26 mouse cellular contexts compared by ENCODE assay signal in genomic region chr13:80652967-80653539, GRCm38 (mm10).
A peak's percentile ranks its signal among the peaks of the same experiment; 100 is the strongest.
DNase-seq lines count a peak whose midpoint lies in the region; ATAC-seq and TF ChIP-seq lines count a peak whose summit lies in the region.
"Had no signal": no experiment of that assay in that cellular context is flagged by ENCODE, and none has a peak within 500 bp of the region (broad histone marks: within the 10 kb centered on the region; RNA-seq: fewer than 3 reads in every experiment).

No protein-coding gene starts in this region.

- no peak overlapping the region for H3K27ac ChIP-seq in forebrain, embryonic 11.5 days (ENCODE audit: low read depth, low read length)
- no peak overlapping the region for H3K27ac ChIP-seq in forebrain, embryonic 10.5 days
- H3K27ac ChIP-seq in midbrain, embryonic 11.5 days (ENCODE audit: low read depth, low read length): no peak overlapping the region
- H3K27ac ChIP-seq in midbrain, postnatal 0 days (ENCODE audit: low read depth, low read length): no peak overlapping the region
- H3K27ac ChIP-seq in forebrain, embryonic 16.5 days (ENCODE audit: low read length): no peak overlapping the region
- H3K27ac ChIP-seq: heart, adult 2 months; liver, embryonic 15.5 days; neural tube, embryonic 12.5 days; stomach, embryonic 15.5 days had no signal

- TF ChIP-seq CTCF in midbrain, postnatal 0 days (IDR thresholded peaks at IDR 0.05): no peak
- no peak for TF ChIP-seq CTCF in brain, embryonic 14.5 days (IDR thresholded peaks at IDR 0.05; ENCODE audit: borderline replicate concordance, extremely low read depth, insufficient read depth, insufficient read length)

- no peak overlapping the region for H3K4me2 ChIP-seq in forebrain, embryonic 11.5 days (ENCODE audit: low read depth, low read length, severe bottlenecking)
- H3K4me2 ChIP-seq in midbrain, embryonic 11.5 days: no peak overlapping the region
- H3K4me2 ChIP-seq in midbrain, postnatal 0 days (ENCODE audit: low read depth, low read length, poor library complexity, severe bottlenecking): no peak overlapping the region
- H3K4me2 ChIP-seq in forebrain, embryonic 16.5 days (ENCODE audit: low read length): no peak overlapping the region
- H3K4me2 ChIP-seq: heart, embryonic 12.5 days; liver, embryonic 15.5 days; lung, embryonic 14.5 days; neural tube, embryonic 12.5 days; stomach, embryonic 15.5 days had no signal

- H3K9me3 ChIP-seq in forebrain, embryonic 11.5 days (ENCODE audit: control insufficient read depth, low read length): no peaks in the 10 kb centered on the region
- H3K9me3 ChIP-seq in forebrain, embryonic 10.5 days: no peaks in the 10 kb centered on the region
- H3K9me3 ChIP-seq in midbrain, embryonic 11.5 days (ENCODE audit: control insufficient read depth, low read length): no peaks in the 10 kb centered on the region
- H3K9me3 ChIP-seq in midbrain, postnatal 0 days (ENCODE audit: low read length): no peaks in the 10 kb centered on the region
- no peaks in the 10 kb centered on the region for H3K9me3 ChIP-seq in forebrain, embryonic 16.5 days (ENCODE audit: control insufficient read depth, low read length)
- H3K9me3 ChIP-seq: heart, embryonic 12.5 days; liver, embryonic 15.5 days; neural tube, embryonic 12.5 days; stomach, embryonic 15.5 days had no signal

- TF ChIP-seq POLR2A in brain, embryonic 14.5 days (IDR thresholded peaks at IDR 0.05; ENCODE audit: borderline replicate concordance, extremely low read depth, insufficient read depth, insufficient read length, poor library complexity, severe bottlenecking): no peak

- no peak overlapping the region for H3K4me3 ChIP-seq in forebrain, embryonic 11.5 days (ENCODE audit: low read depth, low read length)
- H3K4me3 ChIP-seq in forebrain, embryonic 10.5 days: no peak overlapping the region
- no peak overlapping the region for H3K4me3 ChIP-seq in midbrain, embryonic 11.5 days (ENCODE audit: low read depth, low read length)
- no peak overlapping the region for H3K4me3 ChIP-seq in midbrain, postnatal 0 days (ENCODE audit: low read depth, low read length)
- H3K4me3 ChIP-seq in forebrain, embryonic 16.5 days (replicated peaks; ENCODE audit: low read length): no peak overlapping the region
- H3K4me3 ChIP-seq: heart, adult 2 months; heart, embryonic 12.5 days; liver, embryonic 15.5 days; neural tube, embryonic 12.5 days; stomach, embryonic 15.5 days had no signal

- H3K36me3 ChIP-seq in forebrain, embryonic 11.5 days (ENCODE audit: control insufficient read depth, insufficient read depth, low read length): no peaks in the 10 kb centered on the region
- no peaks in the 10 kb centered on the region for H3K36me3 ChIP-seq in forebrain, embryonic 10.5 days (replicated peaks)
- no peaks in the 10 kb centered on the region for H3K36me3 ChIP-seq in midbrain, embryonic 11.5 days (ENCODE audit: control insufficient read depth, insufficient read depth, low read length)
- no peaks in the 10 kb centered on the region for H3K36me3 ChIP-seq in midbrain, postnatal 0 days (ENCODE audit: insufficient read depth, low read length)
- no peaks in the 10 kb centered on the region for H3K36me3 ChIP-seq in forebrain, embryonic 16.5 days (ENCODE audit: control insufficient read depth, insufficient read depth)
- H3K36me3 ChIP-seq: heart, embryonic 12.5 days; liver, embryonic 15.5 days; neural tube, embryonic 12.5 days; stomach, embryonic 15.5 days had no signal

- no peak for DNase-seq in forebrain, embryonic 11.5 days (ENCODE audit: low spot score)
- DNase-seq in forebrain, embryonic 10.5 days (ENCODE audit: extremely low spot score, low spot score): no peak
- no peak for DNase-seq in midbrain, embryonic 11.5 days (ENCODE audit: low spot score, missing footprints)
- DNase-seq in midbrain, postnatal 0 days (ENCODE audit: low spot score): no peak
- DNase-seq in brain, embryonic 14.5 days (ENCODE audit: low read depth): peak; percentile 61
- DNase-seq in adrenal gland, adult 18-20 months (ENCODE audit: low spot score in 2 of 2): no peak
- no peak for DNase-seq in cerebellum, postnatal 36 days
- DNase-seq: adrenal gland, adult 8-10 months; cerebellum, adult 8-10 months; cerebellum, postnatal 25 days; heart, adult 2 months; kidney, adult 11 months; kidney, postnatal 14 days; layer of hippocampus, adult 9-11 months; lung, embryonic 14.5 days; retina, postnatal 1 day; right cerebral cortex, postnatal 25 days; thymus, postnatal 14 days had no signal

- no peak overlapping the region for H3K9ac ChIP-seq in forebrain, embryonic 11.5 days (ENCODE audit: low read length)
- H3K9ac ChIP-seq in midbrain, embryonic 11.5 days (ENCODE audit: low read length): no peak overlapping the region
- H3K9ac ChIP-seq in midbrain, postnatal 0 days (replicated peaks; ENCODE audit: low read length, poor library complexity, severe bottlenecking): no peak overlapping the region
- no peak overlapping the region for H3K9ac ChIP-seq in forebrain, embryonic 16.5 days (replicated peaks; ENCODE audit: low read depth, low read length)
- H3K9ac ChIP-seq: heart, embryonic 12.5 days; liver, embryonic 15.5 days; lung, embryonic 14.5 days; neural tube, embryonic 12.5 days; stomach, embryonic 15.5 days had no signal

- H3K27me3 ChIP-seq in forebrain, embryonic 11.5 days (ENCODE audit: control insufficient read depth, insufficient read depth, low read length): no peaks in the 10 kb centered on the region
- H3K27me3 ChIP-seq in forebrain, embryonic 10.5 days (ENCODE audit: poor library complexity, severe bottlenecking): no peaks in the 10 kb centered on the region
- no peaks in the 10 kb centered on the region for H3K27me3 ChIP-seq in midbrain, embryonic 11.5 days (ENCODE audit: control insufficient read depth, insufficient read depth, low read length)
- H3K27me3 ChIP-seq in midbrain, postnatal 0 days (ENCODE audit: insufficient read depth, low read length): no peaks in the 10 kb centered on the region
- no peaks in the 10 kb centered on the region for H3K27me3 ChIP-seq in forebrain, embryonic 16.5 days (replicated peaks; ENCODE audit: control insufficient read depth, insufficient read depth, low read length)
- H3K27me3 ChIP-seq: CH12.LX; heart, embryonic 12.5 days; liver, embryonic 15.5 days; neural tube, embryonic 12.5 days; stomach, embryonic 15.5 days had no signal

- H3K4me1 ChIP-seq in forebrain, embryonic 11.5 days (replicated peaks; ENCODE audit: control insufficient read depth, insufficient read depth, low read length): 0 out of 2 replicates have a peak, but pooled peaks cover 2% of the 10 kb centered on the region
- peaks cover 9% of the 10 kb centered on the region for H3K4me1 ChIP-seq in forebrain, embryonic 10.5 days
- peaks cover 2% of the 10 kb centered on the region; the same call in 1 of the 2 replicates for H3K4me1 ChIP-seq in midbrain, embryonic 11.5 days (ENCODE audit: control insufficient read depth, insufficient read depth, low read length)
- no peaks in the 10 kb centered on the region for H3K4me1 ChIP-seq in midbrain, postnatal 0 days (ENCODE audit: insufficient read depth, low read length)
- no peaks in the 10 kb centered on the region; the same call in 1 of the 2 replicates for H3K4me1 ChIP-seq in forebrain, embryonic 16.5 days (replicated peaks; ENCODE audit: control insufficient read depth, insufficient read depth, low read length)
- H3K4me1 ChIP-seq: heart, embryonic 12.5 days; liver, embryonic 15.5 days; stomach, embryonic 15.5 days had no signal

- 0 out of 2 replicates have a peak, but pooled peaks have one; percentile 45 for ATAC-seq in forebrain, embryonic 11.5 days (replicated peaks; ENCODE audit: low FRiP score)
- ATAC-seq in midbrain, embryonic 11.5 days (ENCODE audit: low FRiP score): peak; percentile 48
- no peak for ATAC-seq in midbrain, postnatal 0 days (ENCODE audit: low FRiP score)
- peak; percentile 38; the same call in 1 of the 2 replicates for ATAC-seq in forebrain, embryonic 16.5 days
- ATAC-seq: activated CD4-positive, CD25-positive, alpha-beta regulatory T cell, adult 4 months; inflammation-experienced regulatory T-cells, adult 6 months had no signal

- 68% methylated on average over 8 of the region's 8 CpGs for WGBS in forebrain, embryonic 11.5 days
- WGBS in forebrain, embryonic 10.5 days: 81% methylated on average over 8 of the region's 8 CpGs
- 85% methylated on average over 8 of the region's 8 CpGs for WGBS in midbrain, embryonic 11.5 days
- 74% methylated on average over 8 of the region's 8 CpGs for WGBS in midbrain, postnatal 0 days
- 15% methylated on average over 8 of the region's 8 CpGs for WGBS in forebrain, embryonic 16.5 days
